Mouse (Mus musculus): ENCODE measurements at regions not wholly inside any gene's neighbourhood (a gene's known extent, or its start where the extent isn't known, plus 50 kb on each side); places are given as distances from the start of the nearest gene placed in this dataset.
A peak's percentile ranks its signal among the peaks of the same experiment; 100 is the strongest.

DNA sequence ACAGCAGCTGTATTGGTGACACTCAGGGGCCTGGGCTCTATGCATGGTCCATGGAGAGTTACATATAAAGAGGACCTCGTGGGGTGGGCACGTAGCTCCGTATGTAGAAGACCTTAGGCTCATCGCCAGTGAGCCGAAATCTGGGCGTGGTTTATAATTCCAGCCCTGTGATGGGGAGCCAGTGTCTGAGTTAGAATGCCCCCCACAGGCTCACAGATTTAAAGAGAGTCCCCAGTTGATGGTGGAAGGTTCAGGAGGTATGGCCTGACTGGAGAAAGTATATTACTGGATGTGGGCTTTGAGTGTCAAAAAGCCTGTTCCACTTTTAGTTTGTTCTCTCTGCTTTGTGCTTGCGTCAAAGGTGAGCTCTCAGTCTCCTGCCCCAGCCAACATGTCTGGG, 54.8 kb downstream of the 1700122O11Rik start:
- DNase-seq (ENCODE audit: low spot score in 2 of 2): no peak

DNA sequence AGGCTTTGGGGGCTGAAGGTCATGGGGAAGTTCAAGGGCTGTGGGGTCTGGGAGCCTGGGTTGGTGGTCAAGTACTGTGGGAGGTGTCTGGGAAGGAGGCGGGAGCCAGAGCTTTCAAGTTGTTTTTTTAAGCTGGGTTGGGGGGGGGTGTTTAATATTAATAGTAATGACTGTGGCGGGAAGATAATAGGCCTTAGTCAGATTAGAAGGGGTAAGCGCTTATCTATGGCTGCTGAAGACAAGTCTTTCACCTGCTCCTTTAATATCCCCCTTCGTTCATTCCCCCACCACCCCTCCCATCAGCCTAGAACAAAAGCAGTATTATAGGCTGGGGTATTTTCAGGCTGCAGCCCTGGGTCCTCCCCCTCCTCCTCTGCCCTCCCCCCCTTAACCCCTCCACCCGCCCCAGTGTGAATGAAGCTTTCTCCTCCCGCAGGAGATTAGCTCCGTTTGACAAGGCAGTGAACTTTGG, 56.5 kb downstream of the 1700122O11Rik start:
- no peak for DNase-seq (ENCODE audit: low spot score in 2 of 2)

DNA sequence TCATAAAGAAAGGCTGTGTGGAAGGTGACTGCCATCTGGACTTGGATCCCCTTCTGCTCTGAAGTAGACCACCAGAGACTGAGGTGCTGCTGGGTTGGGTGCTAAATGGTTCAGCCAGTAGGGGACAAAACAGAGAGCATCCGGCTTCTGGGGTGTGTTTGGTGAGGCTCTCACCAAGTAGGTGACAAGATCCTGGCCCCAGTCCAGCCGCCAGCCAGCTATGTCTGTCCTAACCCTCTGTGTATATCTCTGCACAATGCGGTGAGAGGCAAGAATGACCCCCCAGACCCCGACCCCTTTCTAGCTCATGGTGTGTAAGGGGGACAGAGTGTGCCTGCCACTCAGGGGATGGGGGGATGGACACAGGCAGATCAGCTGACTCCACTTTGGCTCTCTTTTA, 54.8 kb upstream of the Foxp4 start:
- DNase-seq (ENCODE audit: low spot score in 2 of 2): no peak

DNA sequence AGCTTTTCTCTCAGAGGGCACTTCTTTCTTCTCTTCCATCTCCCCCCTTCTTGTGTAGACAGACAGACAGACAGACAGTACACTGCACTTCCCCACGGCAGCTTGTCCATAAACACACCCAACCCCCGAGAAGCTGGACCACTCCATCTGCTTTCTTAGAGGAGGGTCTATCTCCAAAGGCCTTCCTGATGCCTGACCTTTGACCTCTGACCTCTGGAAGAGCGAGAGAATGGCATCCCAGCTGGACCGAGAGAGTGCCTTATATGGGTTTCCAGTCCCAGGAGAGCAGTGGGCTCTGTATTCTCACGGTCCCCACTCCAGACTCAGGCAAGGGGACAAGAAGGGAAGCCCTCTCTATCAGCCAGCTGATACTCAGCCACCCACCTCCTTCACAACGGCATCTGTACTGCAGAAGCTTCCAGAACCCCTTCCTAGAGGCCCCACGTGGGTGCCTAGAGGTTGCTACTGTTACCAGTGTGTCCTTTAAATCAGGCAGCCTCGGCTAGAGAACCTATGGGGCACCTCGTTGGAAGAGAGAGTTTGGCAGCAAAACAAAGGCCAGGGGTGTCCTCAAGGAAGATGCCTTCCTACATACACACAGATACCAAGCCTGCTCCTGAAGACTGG, 54.1 kb upstream of the Foxp4 start:
- no peak for DNase-seq (ENCODE audit: low spot score in 2 of 2)

DNA sequence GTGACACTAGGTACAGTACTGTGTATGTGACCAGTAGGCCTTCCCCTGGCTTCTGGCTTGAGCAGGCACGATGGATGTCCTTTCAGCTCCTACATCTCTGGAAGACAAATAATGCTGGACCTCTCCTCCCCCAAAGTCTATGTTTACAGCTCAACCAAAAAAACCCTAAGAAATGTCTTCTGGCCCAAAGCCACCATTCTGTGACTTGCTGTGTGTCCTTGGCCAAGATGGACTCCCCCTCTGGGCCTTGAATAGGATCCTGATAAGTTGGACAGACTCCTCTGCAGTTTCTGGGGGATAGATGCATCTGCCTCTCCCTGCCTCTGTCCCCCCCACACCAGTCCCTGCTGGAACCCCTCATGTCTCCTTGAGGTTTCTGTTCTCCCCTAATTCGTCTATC, 53.6 kb upstream of the Foxp4 start:
- no peak for DNase-seq (ENCODE audit: low spot score in 2 of 2)

DNA sequence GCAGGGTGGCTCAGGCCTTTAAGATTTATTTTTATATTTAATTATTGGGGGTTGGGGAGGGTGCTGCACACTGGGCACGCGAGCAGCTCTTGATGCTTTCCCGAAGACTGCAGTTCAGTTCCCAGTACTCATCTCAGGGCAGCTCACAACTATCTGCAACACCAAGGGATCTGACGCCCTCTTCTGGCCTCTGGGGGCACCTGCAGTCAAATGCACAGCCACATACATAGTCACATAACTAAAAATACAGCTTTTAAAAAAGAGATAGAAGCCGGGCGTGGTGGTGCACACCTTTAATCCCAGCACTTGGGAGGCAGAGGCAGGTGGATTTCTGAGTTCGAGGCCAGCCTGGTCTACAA, 52.5 kb upstream of the Foxp4 start:
- no peak for DNase-seq (ENCODE audit: low spot score in 2 of 2)

DNA sequence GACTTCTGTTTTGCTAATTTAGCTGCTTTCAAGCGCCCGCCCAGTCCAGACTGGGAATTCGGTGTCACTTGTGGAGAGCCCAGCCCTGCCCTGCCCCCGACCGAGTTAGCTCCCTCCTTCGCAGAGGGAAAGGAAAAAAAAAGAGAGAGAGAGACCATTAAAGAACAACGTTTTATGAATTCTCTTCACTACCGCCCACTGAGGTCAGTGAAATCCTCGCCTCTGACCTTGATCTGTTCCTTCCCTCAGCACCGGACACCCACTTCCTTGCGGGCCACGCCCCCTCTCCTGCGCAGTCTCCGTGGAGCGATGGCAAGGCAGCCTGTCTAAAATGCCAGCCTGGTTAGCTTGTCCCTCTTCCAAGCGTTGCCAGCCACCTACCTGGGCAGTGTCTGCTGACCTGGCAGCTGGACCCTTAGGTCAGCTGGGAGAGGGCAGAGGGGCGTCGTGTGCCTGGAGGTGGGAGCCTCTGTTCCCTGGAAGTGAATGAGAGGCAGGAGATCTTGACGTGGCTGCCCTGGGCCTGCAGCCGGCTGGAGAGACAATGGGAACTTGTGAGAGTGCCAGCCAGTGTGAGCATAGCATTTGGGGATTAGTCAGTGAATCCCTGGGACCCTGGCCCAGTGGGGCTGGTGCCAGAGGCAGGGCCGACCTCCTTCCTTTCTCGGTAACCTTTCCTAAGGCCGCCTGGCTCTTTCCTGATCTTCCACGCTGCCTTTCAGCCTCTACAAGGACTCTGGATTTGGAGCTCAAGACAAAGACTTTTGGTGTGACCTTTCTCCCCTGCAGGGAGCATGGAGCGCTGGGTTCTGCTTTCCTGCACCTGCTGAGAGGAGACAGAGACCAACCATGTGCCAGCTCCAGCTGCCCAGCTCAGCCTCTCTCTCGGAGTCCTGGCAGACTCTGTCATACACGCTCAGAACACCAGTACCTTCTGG, 51.9 kb upstream of the Foxp4 start:
- DNase-seq (ENCODE audit: low spot score in 2 of 2): peak; percentile 60 to 63

DNA sequence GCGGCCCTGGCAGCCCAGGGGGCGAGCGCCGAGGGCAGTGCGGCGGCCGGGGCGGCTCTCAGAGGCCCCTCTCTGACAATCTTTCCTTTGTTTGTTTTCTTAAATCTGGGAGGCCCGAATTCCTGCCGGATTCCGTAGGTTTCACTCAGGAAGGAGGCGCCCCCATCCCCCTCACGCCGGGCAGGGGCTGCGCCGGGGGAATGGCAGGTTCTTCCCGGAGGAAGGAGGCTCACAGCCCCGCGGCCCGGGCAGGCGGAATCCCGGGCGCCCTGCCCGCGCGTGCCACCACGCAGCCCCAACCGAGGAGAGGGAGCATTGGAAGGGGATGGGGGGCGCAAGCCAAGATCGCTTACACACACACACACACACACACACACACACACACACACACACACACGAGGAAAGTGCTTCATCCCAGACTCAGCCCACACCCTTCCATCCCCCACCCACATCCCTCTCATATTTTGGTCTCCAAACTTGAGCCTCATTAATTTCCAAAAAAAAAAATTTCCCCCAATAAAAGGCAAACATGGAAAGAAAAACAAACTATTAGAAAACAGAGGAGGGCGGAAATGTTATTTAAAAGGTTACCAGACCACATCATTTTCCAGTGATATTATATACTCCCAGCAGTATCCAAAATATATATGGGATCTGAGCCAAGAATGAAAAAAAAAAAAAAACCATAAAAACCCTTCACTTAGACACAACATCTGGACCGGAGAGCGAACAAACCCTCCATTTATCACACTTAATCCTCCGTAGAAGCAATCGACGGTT, 51.0 kb upstream of the Foxp4 start:
- DNase-seq (ENCODE audit: low spot score in 2 of 2): peak; percentile 6 to 13

DNA sequence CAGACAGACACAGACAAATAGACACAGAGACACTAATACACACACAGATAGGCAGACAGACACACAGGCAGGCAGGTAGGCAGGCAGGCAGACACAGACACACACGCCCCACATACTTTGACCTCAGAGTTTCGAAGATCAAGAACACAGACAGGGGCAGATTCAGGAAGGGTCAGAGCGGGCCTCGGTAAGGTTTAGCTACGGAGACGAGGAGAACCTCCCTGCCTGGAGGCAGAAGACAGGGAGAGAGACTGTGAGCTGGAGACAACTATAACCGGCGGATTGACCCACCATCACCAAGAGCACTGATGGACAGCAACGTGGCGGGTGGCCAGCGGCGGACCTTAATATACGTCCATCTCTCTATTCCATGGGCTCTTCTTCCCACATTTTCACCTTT, 50.1 kb upstream of the Foxp4 start:
- peak in 1 of 2 experiments; percentile 13 for DNase-seq (ENCODE audit: low spot score in 2 of 2)
